ENCODE assay signal across 29 mouse cellular contexts in the genomic region with DNA sequence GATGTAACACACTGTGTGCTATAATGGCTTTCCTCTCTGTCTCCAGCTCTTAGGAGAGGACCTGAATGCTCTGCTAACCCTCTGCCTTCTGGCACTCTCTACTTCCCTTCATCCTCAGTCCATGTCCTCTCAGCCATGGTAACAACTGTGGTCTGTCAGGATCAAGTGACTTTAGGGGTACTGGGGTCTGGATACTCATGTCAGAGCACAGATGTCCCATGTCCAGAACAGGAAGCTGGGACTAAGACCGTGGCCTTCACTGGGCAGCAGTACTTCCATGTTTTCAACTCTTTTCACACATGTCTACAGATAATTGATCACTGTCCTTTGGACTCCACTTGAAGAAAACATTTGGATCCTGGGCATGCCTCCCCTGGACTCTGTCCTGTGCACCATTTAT. TPM values are rescaled to one million over a fixed set of nuclear protein-coding genes. Genes with fewer than 3 reads are reported as not detected.
A peak's percentile ranks its signal among the peaks of the same experiment; 100 is the strongest.
DNase-seq lines count a peak whose midpoint lies in the region; ATAC-seq and TF ChIP-seq lines count a peak whose summit lies in the region.
"Had no signal": no experiment of that assay in that cellular context is flagged by ENCODE, and none has a peak within 500 bp of the region (broad histone marks: within the 10 kb centered on the region; RNA-seq: fewer than 3 reads in every experiment).

No protein-coding gene starts in this region.

- H3K36me3 ChIP-seq in kidney, embryonic 16.5 days (ENCODE audit: insufficient read depth, low read length) = no peaks in the 10 kb centered on the region
- no peaks in the 10 kb centered on the region for H3K36me3 ChIP-seq in liver, adult 2 months (ENCODE audit: control insufficient read depth, insufficient read depth, low read length)
- no peaks in the 10 kb centered on the region for H3K36me3 ChIP-seq in liver, postnatal 0 days (replicated peaks; ENCODE audit: insufficient read depth, low read length)
- no peaks in the 10 kb centered on the region for H3K36me3 ChIP-seq in lung, embryonic 15.5 days
- no peaks in the 10 kb centered on the region for H3K36me3 ChIP-seq in lung, postnatal 0 days (ENCODE audit: insufficient read depth, low read length)
- H3K36me3 ChIP-seq: embryonic facial prominence, embryonic 13.5 days; embryonic facial prominence, embryonic 15.5 days; forebrain, embryonic 10.5 days; forebrain, embryonic 12.5 days had no signal

- ATAC-seq in kidney, embryonic 16.5 days (ENCODE audit: low FRiP score, low TSS enrichment) = peak; percentile 63
- ATAC-seq in liver, postnatal 0 days = no peak
- ATAC-seq in lung, embryonic 15.5 days (ENCODE audit: borderline replicate concordance, extremely low read depth, low FRiP score, low TSS enrichment) = peak; percentile 19; the same call in 1 of the 2 replicates
- no peak; the same call in 1 of the 2 replicates for ATAC-seq in lung, postnatal 0 days
- ATAC-seq: forebrain, embryonic 14.5 days had no signal

- no peak for DNase-seq in kidney, adult 8-10 months
- peak; percentile 63 for DNase-seq in liver, adult 2 months (ENCODE audit: extremely low read depth, low read depth, low spot score)
- no peak for DNase-seq in liver, postnatal 0 days
- DNase-seq in lung, postnatal 4 days = no peak
- peak; percentile 7 for DNase-seq in lung, postnatal 0 days (ENCODE audit: low spot score)
- no peak for DNase-seq in lung, postnatal 36 days
- DNase-seq: adrenal gland, adult 2 months; adrenal gland, postnatal 10 days; adrenal gland, postnatal 25 days; cerebellum, adult 11 months; cerebellum, adult 18-20 months; cerebellum, adult 8-10 months; cerebellum, adult 9-11 months; cerebellum, postnatal 14 days; cerebellum, postnatal 36 days; embryo, embryonic 11 days had no signal

- WGBS in kidney, embryonic 16.5 days = 24% methylated on average over 1 of the region's 1 CpGs
- 28% methylated on average over 1 of the region's 1 CpGs for WGBS in liver, adult 2 months
- WGBS in liver, postnatal 0 days (ENCODE audit: insufficient replicate concordance) = 52% methylated on average over 1 of the region's 1 CpGs
- WGBS in lung, embryonic 15.5 days = 41% methylated on average over 1 of the region's 1 CpGs
- WGBS in lung, postnatal 0 days = 35% methylated on average over 1 of the region's 1 CpGs

- H3K4me2 ChIP-seq in kidney, embryonic 16.5 days (replicated peaks; ENCODE audit: low read depth, low read length) = no peak overlapping the region
- no peak overlapping the region for H3K4me2 ChIP-seq in liver, postnatal 0 days (ENCODE audit: low read depth, low read length)
- no peak overlapping the region for H3K4me2 ChIP-seq in lung, embryonic 15.5 days
- H3K4me2 ChIP-seq in lung, postnatal 0 days (replicated peaks; ENCODE audit: low read depth, low read length) = no peak overlapping the region
- H3K4me2 ChIP-seq: embryonic facial prominence, embryonic 13.5 days; embryonic facial prominence, embryonic 15.5 days; forebrain, embryonic 12.5 days had no signal

- H3K4me1 ChIP-seq in kidney, embryonic 16.5 days (ENCODE audit: insufficient read depth, low read length) = no peaks in the 10 kb centered on the region
- peaks cover 23% of the 10 kb centered on the region for H3K4me1 ChIP-seq in liver, adult 2 months (ENCODE audit: control insufficient read depth, insufficient read depth, low read length)
- peaks cover 3% of the 10 kb centered on the region; the same call in 1 of the 2 replicates for H3K4me1 ChIP-seq in liver, postnatal 0 days (ENCODE audit: insufficient read depth)
- no peaks in the 10 kb centered on the region for H3K4me1 ChIP-seq in lung, embryonic 15.5 days
- H3K4me1 ChIP-seq in lung, postnatal 0 days (ENCODE audit: insufficient read depth, low read depth, low read length) = no peaks in the 10 kb centered on the region
- H3K4me1 ChIP-seq: embryonic facial prominence, embryonic 13.5 days; embryonic facial prominence, embryonic 15.5 days; forebrain, embryonic 10.5 days; forebrain, embryonic 12.5 days had no signal

- H3K4me3 ChIP-seq in kidney, embryonic 16.5 days (ENCODE audit: low read length) = no peak overlapping the region
- no peak overlapping the region for H3K4me3 ChIP-seq in liver, adult 2 months (ENCODE audit: insufficient read depth, low read depth, low read length)
- H3K4me3 ChIP-seq in liver, postnatal 0 days (ENCODE audit: low read depth, low read length) = no peak overlapping the region
- no peak overlapping the region for H3K4me3 ChIP-seq in lung, embryonic 15.5 days
- H3K4me3 ChIP-seq in lung, postnatal 0 days (ENCODE audit: low read depth, low read length) = no peak overlapping the region
- H3K4me3 ChIP-seq: embryonic facial prominence, embryonic 13.5 days; embryonic facial prominence, embryonic 15.5 days; erythroblast, embryonic 14.5 days; forebrain, embryonic 10.5 days; forebrain, embryonic 12.5 days had no signal

- no peak overlapping the region for H3K27ac ChIP-seq in kidney, embryonic 16.5 days (ENCODE audit: low read length)
- H3K27ac ChIP-seq in liver, adult 2 months (replicated peaks; ENCODE audit: insufficient read depth, low read depth, low read length) = peak overlapping the region; percentile 74
- no peak overlapping the region for H3K27ac ChIP-seq in liver, postnatal 0 days (ENCODE audit: low read depth)
- no peak overlapping the region for H3K27ac ChIP-seq in lung, embryonic 15.5 days
- no peak overlapping the region for H3K27ac ChIP-seq in lung, postnatal 0 days (ENCODE audit: low read length)
- H3K27ac ChIP-seq: embryonic facial prominence, embryonic 13.5 days; embryonic facial prominence, embryonic 15.5 days; forebrain, embryonic 10.5 days; forebrain, embryonic 12.5 days had no signal

- H3K27me3 ChIP-seq in kidney, embryonic 16.5 days (ENCODE audit: insufficient read depth, low read length) = no peaks in the 10 kb centered on the region
- no peaks in the 10 kb centered on the region for H3K27me3 ChIP-seq in liver, adult 2 months (ENCODE audit: control insufficient read depth, insufficient read depth, low read length)
- H3K27me3 ChIP-seq in liver, postnatal 0 days (ENCODE audit: insufficient read depth, low read length) = no peaks in the 10 kb centered on the region
- H3K27me3 ChIP-seq in lung, embryonic 15.5 days = no peaks in the 10 kb centered on the region
- H3K27me3 ChIP-seq in lung, postnatal 0 days (replicated peaks; ENCODE audit: insufficient read depth, low read length) = no peaks in the 10 kb centered on the region
- H3K27me3 ChIP-seq: embryonic facial prominence, embryonic 13.5 days; embryonic facial prominence, embryonic 15.5 days; forebrain, embryonic 12.5 days had no signal

- TF ChIP-seq POLR2A in liver, adult 2 months (IDR thresholded peaks at IDR 0.05; ENCODE audit: extremely low read depth, insufficient read depth, low read length) = no peak

- no peak overlapping the region for H3K9ac ChIP-seq in kidney, embryonic 16.5 days (replicated peaks; ENCODE audit: low read length)
- H3K9ac ChIP-seq in liver, adult 2 months (ENCODE audit: low read depth, low read length) = no peak overlapping the region
- no peak overlapping the region for H3K9ac ChIP-seq in liver, postnatal 0 days (replicated peaks)
- no peak overlapping the region for H3K9ac ChIP-seq in lung, embryonic 15.5 days
- no peak overlapping the region for H3K9ac ChIP-seq in lung, postnatal 0 days (replicated peaks; ENCODE audit: low read depth)
- H3K9ac ChIP-seq: embryonic facial prominence, embryonic 13.5 days; embryonic facial prominence, embryonic 15.5 days; forebrain, embryonic 12.5 days had no signal

- TF ChIP-seq EP300 in liver, postnatal 0 days (IDR thresholded peaks at IDR 0.05; ENCODE audit: low read depth) = no peak
- no peak for TF ChIP-seq EP300 in lung, postnatal 0 days (IDR thresholded peaks at IDR 0.05)

- TF ChIP-seq CTCF in liver, adult 2 months (IDR thresholded peaks at IDR 0.05; ENCODE audit: low read depth, low read length) = no peak
- no peak for TF ChIP-seq CTCF in liver, postnatal 0 days (IDR thresholded peaks at IDR 0.05; ENCODE audit: low read depth)
- TF ChIP-seq CTCF in lung, postnatal 0 days (IDR thresholded peaks at IDR 0.05) = no peak

- no peaks in the 10 kb centered on the region for H3K79me2 ChIP-seq in liver, adult 2 months (ENCODE audit: control insufficient read depth, insufficient read depth, low read length)

- no peaks in the 10 kb centered on the region for H3K9me3 ChIP-seq in kidney, embryonic 16.5 days (ENCODE audit: low read length)
- no peaks in the 10 kb centered on the region for H3K9me3 ChIP-seq in liver, postnatal 0 days (ENCODE audit: low read length)
- H3K9me3 ChIP-seq in lung, embryonic 15.5 days = no peaks in the 10 kb centered on the region
- no peaks in the 10 kb centered on the region for H3K9me3 ChIP-seq in lung, postnatal 0 days (ENCODE audit: low read length)
- H3K9me3 ChIP-seq: embryonic facial prominence, embryonic 13.5 days; embryonic facial prominence, embryonic 15.5 days; forebrain, embryonic 10.5 days; forebrain, embryonic 12.5 days had no signal

RNA-seq across cellular contexts. Expression of a gene that starts 10.3 kb away (rescaled TPM):
- 49.7 and 58.2 TPM in 2 replicates for polyA plus RNA-seq in kidney, embryonic 16.5 days (2015; fragmentation: Nextera tagmentation; extraction: Ambion mirVana)
- total RNA-seq in liver, adult 2 months (2014; rRNA removed) = 1,175 and 1,183 TPM in 2 replicates
- 1,819 and 2,020 TPM in 2 replicates for polyA plus RNA-seq in liver, adult 2 months (2012; rRNA removed)
- polyA plus RNA-seq in liver, postnatal 0 days (2015; fragmentation: Nextera tagmentation; extraction: Ambion mirVana) = 615 and 644 TPM in 2 replicates
- polyA plus RNA-seq in lung, embryonic 15.5 days (2015; fragmentation: Nextera tagmentation; extraction: Ambion mirVana) = 0.19 and 0.22 TPM in 2 replicates
- polyA plus RNA-seq in lung, postnatal 0 days (2015; fragmentation: Nextera tagmentation; extraction: Ambion mirVana) = not detected in 2 replicates
- total RNA-seq: adrenal gland, postnatal 25 days; common myeloid progenitor, adult 5-6 weeks; ES-E14; MEL had no signal
- polyA plus RNA-seq: C2C12; embryonic facial prominence, embryonic 11.5 days; embryonic facial prominence, embryonic 13.5 days; embryonic facial prominence, embryonic 15.5 days; erythroblast, embryonic 14.5 days; forebrain, embryonic 10.5 days; forebrain, embryonic 12.5 days; forebrain, embryonic 14.5 days had no signal

RNA-seq across cellular contexts. Expression of a gene that starts 19.8 kb away (rescaled TPM):
- polyA plus RNA-seq in kidney, embryonic 16.5 days (2015; fragmentation: Nextera tagmentation; extraction: Ambion mirVana) = not detected in 2 replicates
- 44.7 and 107 TPM in 2 replicates for total RNA-seq in liver, adult 2 months (2014; rRNA removed)
- 144 and 145 TPM in 2 replicates for polyA plus RNA-seq in liver, adult 2 months (2012; rRNA removed)
- 0.83 and 1.3 TPM in 2 replicates for polyA plus RNA-seq in liver, postnatal 0 days (2015; fragmentation: Nextera tagmentation; extraction: Ambion mirVana)
- polyA plus RNA-seq in lung, embryonic 15.5 days (2015; fragmentation: Nextera tagmentation; extraction: Ambion mirVana) = not detected in 2 replicates
- polyA plus RNA-seq in lung, postnatal 0 days (2015; fragmentation: Nextera tagmentation; extraction: Ambion mirVana) = not detected in 2 replicates
- total RNA-seq: adrenal gland, postnatal 25 days; common myeloid progenitor, adult 5-6 weeks; ES-E14; MEL had no signal
- polyA plus RNA-seq: C2C12; embryonic facial prominence, embryonic 11.5 days; embryonic facial prominence, embryonic 13.5 days; embryonic facial prominence, embryonic 15.5 days; erythroblast, embryonic 14.5 days; forebrain, embryonic 10.5 days; forebrain, embryonic 12.5 days; forebrain, embryonic 14.5 days had no signal

Comparison
In these comparisons a context has a peak if more than half of its experiments do, and no peak if none do; other contexts are left out.
1. ATAC-seq: peak in kidney, embryonic 16.5 days (single experiment) and lung, embryonic 15.5 days (single experiment); none in liver, postnatal 0 days (single experiment) and lung, postnatal 0 days (single experiment).
2. DNase-seq: peak in liver, adult 2 months (single experiment) and lung, postnatal 0 days (single experiment); none in kidney, adult 8-10 months (0 of 2), liver, postnatal 0 days (single experiment), lung, postnatal 4 days (0 of 2) and lung, postnatal 36 days (single experiment).
3. RNA of a gene that starts 19.8 kb away (polyA plus RNA-seq): 144 to 145 TPM in liver, adult 2 months; 0.83 to 1.3 TPM in liver, postnatal 0 days, not detected in kidney, embryonic 16.5 days, not detected in lung, embryonic 15.5 days and not detected in lung, postnatal 0 days; every median in the first group is over 10 times any median in the second.
4. RNA of a gene that starts 10.3 kb away (polyA plus RNA-seq): 1,819 to 2,020 TPM in liver, adult 2 months, 615 to 644 TPM in liver, postnatal 0 days and 49.7 to 58.2 TPM in kidney, embryonic 16.5 days; 0.19 to 0.22 TPM in lung, embryonic 15.5 days and not detected in lung, postnatal 0 days; every median in the first group is over 10 times any median in the second.